Mouse (Mus musculus) 416B (cell line): ENCODE measurements around the gene Rrbp1.

Experiments
- DNase-seq: peaks from one replicate; pipeline ENCODE4 v3.0.0; 2011; ENCODE audit warnings: low read depth

Rrbp1 gene

GRCm38 (mm10) chr2:143953944-143954343 lies 57.1 kb downstream of the Rrbp1 start:
- no peak for DNase-seq

GRCm38 (mm10) chr2:143951546-143952315 lies 59.3 kb downstream of the Rrbp1 start:
- peak; percentile 83 for DNase-seq

- no peak for DNase-seq
These were observed 60.0 kb downstream of the Rrbp1 start for GRCm38 (mm10) chr2:143951028-143951420.

GRCm38 (mm10) chr2:143950290-143951027 lies 60.6 kb downstream of the Rrbp1 start:
- no peak for DNase-seq

- no peak for DNase-seq
These were observed 61.8 kb downstream of the Rrbp1 start for GRCm38 (mm10) chr2:143949217-143949616.

GRCm38 (mm10) chr2:143948416-143948815 lies 62.6 kb downstream of the Rrbp1 start:
- no peak for DNase-seq

GRCm38 (mm10) chr2:143947981-143948380 lies 63.1 kb downstream of the Rrbp1 start:
- DNase-seq, result no peak

GRCm38 (mm10) chr2:143946399-143946798 lies 64.7 kb downstream of the Rrbp1 start:
- DNase-seq, result no peak

GRCm38 (mm10) chr2:143945466-143946075 lies 65.5 kb downstream of the Rrbp1 start:
- peak; percentile 56 for DNase-seq

GRCm38 (mm10) chr2:143944796-143945195 lies 66.3 kb downstream of the Rrbp1 start:
- DNase-seq, result no peak

- DNase-seq, result peak; percentile 52
These were observed 70.7 kb downstream of the Rrbp1 start for GRCm38 (mm10) chr2:143940406-143940805.

- no peak for DNase-seq
These were observed 73.2 kb downstream of the Rrbp1 start for GRCm38 (mm10) chr2:143937861-143938260.

- peak; percentile 60 for DNase-seq
These were observed 76.6 kb downstream of the Rrbp1 start for GRCm38 (mm10) chr2:143934439-143934838.

GRCm38 (mm10) chr2:143933516-143933915 lies 77.5 kb downstream of the Rrbp1 start:
- DNase-seq, result no peak

GRCm38 (mm10) chr2:143932340-143932873 lies 78.7 kb downstream of the Rrbp1 start:
- no peak for DNase-seq

- DNase-seq, result no peak
These were observed 81.3 kb downstream of the Rrbp1 start for GRCm38 (mm10) chr2:143929607-143930311.

- no peak for DNase-seq
These were observed 85.2 kb downstream of the Rrbp1 start for GRCm38 (mm10) chr2:143925826-143926225.

GRCm38 (mm10) chr2:143924085-143924484 lies 87.0 kb downstream of the Rrbp1 start:
- DNase-seq, result no peak

- DNase-seq, result peak; percentile 48
These were observed 92.1 kb downstream of the Rrbp1 start for GRCm38 (mm10) chr2:143918831-143919502.

- DNase-seq, result no peak
These were observed 93.4 kb downstream of the Rrbp1 start for GRCm38 (mm10) chr2:143917622-143918021.

GRCm38 (mm10) chr2:143916229-143916628 lies 94.8 kb downstream of the Rrbp1 start:
- peak; percentile 80 for DNase-seq
